Mouse (Mus musculus) lung, postnatal 0 days (tissue): ENCODE results near the gene Hhipl1.

Experiments used
- CTCF ChIP-seq: IDR thresholded peaks from 2 replicates; pipeline ENCODE4 v1.5.1; 2016; ENCODE audit warnings: antibody characterized with exemption, mild to moderate bottlenecking
- EP300 ChIP-seq: IDR thresholded peaks from 2 replicates; pipeline ENCODE4 v1.6.1; 2016; ENCODE audit warnings: antibody characterized with exemption, mild to moderate bottlenecking, control low read depth

DNA sequence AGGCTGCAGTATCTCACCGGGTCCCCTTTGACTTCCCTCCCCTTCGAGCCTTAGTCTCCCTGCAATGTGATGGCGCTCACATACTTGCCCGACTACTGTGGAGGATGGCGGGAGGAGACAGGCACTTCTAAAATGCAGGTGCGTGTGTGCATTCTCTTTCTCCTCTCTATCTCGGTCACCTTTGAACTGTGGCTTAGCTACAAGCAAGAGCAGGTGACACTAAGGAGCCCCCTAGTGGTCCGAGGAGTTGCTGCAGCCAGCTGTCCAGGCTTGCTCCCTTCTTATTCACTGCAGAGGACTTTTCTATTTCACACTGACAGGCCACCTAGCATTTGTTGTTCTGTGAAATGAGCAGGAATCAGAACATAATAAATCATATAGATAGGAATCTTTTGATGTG is 13.1 kb upstream of the Hhipl1 start:
- TF ChIP-seq CTCF (peak; percentile 94), EP300 (no peak)
